Mouse (Mus musculus) kidney, adult 2 months (tissue): ENCODE data around the gene Amacr.

Experiments used
- CTCF ChIP-seq: fragments of 200-500 bp; conservative IDR thresholded peaks from 2 replicates; pipeline ENCODE4 v1.5.1; 2011; ENCODE audit warnings: low read depth, mild to moderate bottlenecking, control low read depth, low read length, moderate library complexity, mixed read lengths; ENCODE audit not compliant: insufficient read depth, insufficient read length
- POLR2A ChIP-seq: fragments of 200-500 bp; IDR thresholded peaks from one replicate; pipeline ENCODE4 v1.6.1; 2011; ENCODE audit warnings: low read depth, low read length, control low read depth

GRCm38 (mm10) chr15:10990411-10990810 lies 8.9 kb downstream of the Amacr start:
- TF ChIP-seq CTCF: no peak
- no peak for TF ChIP-seq POLR2A
